Mouse (Mus musculus) myocyte (in vitro differentiated cells): ENCODE measurements around the gene Gm47429.

ENCODE experiments used
- CEBPB ChIP-seq: IDR thresholded peaks from 2 replicates; pipeline ENCODE4 v1.6.1; 2011; ENCODE audit warnings: mild to moderate bottlenecking, moderate library complexity; ENCODE audit not compliant: poor library complexity, insufficient read depth, severe bottlenecking
- E2F4 ChIP-seq: IDR thresholded peaks from one replicate; pipeline ENCODE4 v1.6.1; 2011; ENCODE audit warnings: mild to moderate bottlenecking, control low read depth, moderate library complexity; ENCODE audit not compliant: insufficient read depth
- MAX ChIP-seq: IDR thresholded peaks from one replicate; pipeline ENCODE4 v1.6.1; 2011; ENCODE audit warnings: low read depth, mild to moderate bottlenecking, control low read depth
- MYOD1 ChIP-seq, 3 experiments: IDR thresholded peaks; one replicate each; pipeline ENCODE4 v1.6.1; 2011; ENCODE audit warnings: control low read depth in 2 of 3, low read depth in 2 of 3, mild to moderate bottlenecking in 2 of 3, moderate library complexity in 1 of 3; ENCODE audit not compliant: insufficient read length in 2 of 3, control insufficient read depth in 1 of 3
- POLR2A ChIP-seq: IDR thresholded peaks from one replicate; pipeline ENCODE4 v1.6.1; 2011; ENCODE audit warnings: low read depth, mild to moderate bottlenecking, control low read depth, moderate library complexity; ENCODE audit not compliant: insufficient read length
- POLR2AphosphoS2 ChIP-seq: IDR thresholded peaks from one replicate; pipeline ENCODE4 v1.6.1; 2011; ENCODE audit warnings: low read depth, control low read depth; ENCODE audit not compliant: insufficient read length
- REST ChIP-seq: IDR thresholded peaks from one replicate; pipeline ENCODE4 v1.6.1; 2011; ENCODE audit warnings: mild to moderate bottlenecking, control low read depth, moderate library complexity; ENCODE audit not compliant: insufficient read depth, insufficient read length
- SRF ChIP-seq: IDR thresholded peaks from one replicate; pipeline ENCODE4 v1.6.1; 2011; ENCODE audit warnings: low read depth; ENCODE audit not compliant: control insufficient read depth, insufficient read length
- TCF12 ChIP-seq: IDR thresholded peaks from one replicate; pipeline ENCODE4 v1.6.1; 2011; ENCODE audit warnings: mild to moderate bottlenecking, control low read depth; ENCODE audit not compliant: poor library complexity, insufficient read depth, severe bottlenecking
- TCF3 ChIP-seq: IDR thresholded peaks from one replicate; pipeline ENCODE4 v1.6.1; 2011; ENCODE audit warnings: low read depth, control low read depth; ENCODE audit not compliant: insufficient read length
- USF1 ChIP-seq: IDR thresholded peaks from one replicate; pipeline ENCODE4 v1.6.1; 2011; ENCODE audit warnings: low read depth, mild to moderate bottlenecking, control low read depth, moderate library complexity

DNA sequence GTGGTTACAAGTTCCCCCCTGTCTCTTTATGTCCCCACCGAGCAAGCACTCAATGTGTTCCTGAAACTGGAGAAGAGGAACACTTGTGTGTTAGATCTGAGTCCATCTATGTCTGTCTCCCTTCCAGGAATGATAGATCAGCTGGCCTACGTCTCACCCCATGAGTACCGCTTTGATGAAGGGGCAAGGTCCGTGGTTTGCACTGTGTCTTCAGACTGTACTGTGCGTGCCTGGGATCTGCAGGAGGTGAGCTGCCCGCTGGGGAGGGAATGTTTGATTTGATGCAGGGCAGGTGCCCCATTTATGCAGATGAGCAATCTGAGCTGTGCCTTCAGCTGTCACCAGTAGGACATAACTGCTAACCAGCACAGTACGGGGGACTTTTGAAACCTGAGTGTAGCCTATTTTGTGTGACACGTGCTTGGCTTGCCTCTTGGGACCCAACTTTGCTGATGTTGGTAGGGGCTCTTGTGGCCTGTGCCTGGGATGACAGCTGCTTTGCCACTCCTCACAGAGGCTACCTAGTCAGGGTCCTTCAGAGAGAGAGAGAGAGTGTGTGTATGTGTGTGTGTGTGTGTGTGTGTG is 20.0 kb downstream of the Gm47429 start:
- TF ChIP-seq USF1 (no peak), TCF3 (no peak), TCF12 (no peak), POLR2A (no peak), MAX (no peak), SRF (no peak), E2F4 (no peak), REST (no peak), POLR2AphosphoS2 (no peak), MYOD1 (IDR thresholded peaks at IDR 0.05; ENCODE audit: control insufficient read depth in 1 of 3, insufficient read length in 2 of 3, low read depth in 2 of 3) (peak in 1 of 3 experiments; percentile 54), CEBPB (no peak)
